Mouse (Mus musculus): ENCODE measurements around the gene 1500009L16Rik. TPM values are rescaled to one million over a fixed set of nuclear protein-coding genes. Genes with fewer than 3 reads are reported as not detected.

The 1500009L16Rik gene
- polyA plus RNA-seq, 1 experiment, result not detected

GRCm38 (mm10) chr10:83744656-83745055, 22.0 kb downstream of the 1500009L16Rik start:
- Histone ChIP-seq H3K27me3 (ENCODE audit: control insufficient read depth) (no peaks in the 10 kb centered on the region), H3K36me3 (ENCODE audit: control insufficient read depth) (no peaks in the 10 kb centered on the region), H3K9me3 (ENCODE audit: control insufficient read depth, low read length) (peaks cover 32% of the 10 kb centered on the region), H3K4me3 (replicated peaks) (no peak overlapping the region), H3K4me1 (ENCODE audit: control insufficient read depth) (no peaks in the 10 kb centered on the region)
- TF ChIP-seq TAL1 (IDR thresholded peaks at IDR 0.05; ENCODE audit: low read length), result no peak

GRCm38 (mm10) chr10:83753056-83753455, 30.4 kb downstream of the 1500009L16Rik start:
- Histone ChIP-seq H3K4me1 (ENCODE audit: control insufficient read depth) (no peaks in the 10 kb centered on the region), H3K4me3 (replicated peaks) (no peak overlapping the region), H3K9me3 (ENCODE audit: control insufficient read depth, low read length) (no peaks in the 10 kb centered on the region), H3K27me3 (ENCODE audit: control insufficient read depth) (no peaks in the 10 kb centered on the region), H3K36me3 (ENCODE audit: control insufficient read depth) (no peaks in the 10 kb centered on the region)
- no peak for TF ChIP-seq TAL1 (IDR thresholded peaks at IDR 0.05; ENCODE audit: low read length)
- no peak for TF ChIP-seq GATA1 (IDR thresholded peaks at IDR 0.05; ENCODE audit: low read length)

- H3K9me3 ChIP-seq (ENCODE audit: control insufficient read depth, low read length), result no peaks in the 10 kb centered on the region
- no peaks in the 10 kb centered on the region for H3K36me3 ChIP-seq (ENCODE audit: control insufficient read depth)
- H3K4me1 ChIP-seq (ENCODE audit: control insufficient read depth), result no peaks in the 10 kb centered on the region
- no peak overlapping the region for H3K4me3 ChIP-seq (replicated peaks)
- TF ChIP-seq GATA1 (IDR thresholded peaks at IDR 0.05; ENCODE audit: low read length) (no peak), TAL1 (IDR thresholded peaks at IDR 0.05; ENCODE audit: low read length) (no peak)
- no peaks in the 10 kb centered on the region for H3K27me3 ChIP-seq (ENCODE audit: control insufficient read depth)
Measured at GRCm38 (mm10) chr10:83757343-83757962, 34.8 kb downstream of the 1500009L16Rik start.

GRCm38 (mm10) chr10:83758732-83759131, 36.1 kb downstream of the 1500009L16Rik start:
- TF ChIP-seq TAL1 (IDR thresholded peaks at IDR 0.05; ENCODE audit: low read length) (no peak), GATA1 (IDR thresholded peaks at IDR 0.05; ENCODE audit: low read length) (no peak)
- Histone ChIP-seq H3K9me3 (ENCODE audit: control insufficient read depth, low read length) (no peaks in the 10 kb centered on the region), H3K36me3 (ENCODE audit: control insufficient read depth) (no peaks in the 10 kb centered on the region), H3K27me3 (ENCODE audit: control insufficient read depth) (no peaks in the 10 kb centered on the region), H3K4me1 (ENCODE audit: control insufficient read depth) (no peaks in the 10 kb centered on the region), H3K4me3 (replicated peaks) (no peak overlapping the region)

GRCm38 (mm10) chr10:83760535-83760934, 37.9 kb downstream of the 1500009L16Rik start:
- peaks cover 5% of the 10 kb centered on the region for H3K9me3 ChIP-seq (ENCODE audit: control insufficient read depth, low read length)
- H3K4me1 ChIP-seq (ENCODE audit: control insufficient read depth), result no peaks in the 10 kb centered on the region
- TF ChIP-seq GATA1 (IDR thresholded peaks at IDR 0.05; ENCODE audit: low read length) (no peak), TAL1 (IDR thresholded peaks at IDR 0.05; ENCODE audit: low read length) (no peak)
- H3K4me3 ChIP-seq (replicated peaks), result no peak overlapping the region
- H3K27me3 ChIP-seq (ENCODE audit: control insufficient read depth), result no peaks in the 10 kb centered on the region
- H3K36me3 ChIP-seq (ENCODE audit: control insufficient read depth), result no peaks in the 10 kb centered on the region

- Histone ChIP-seq H3K36me3 (ENCODE audit: control insufficient read depth) (no peaks in the 10 kb centered on the region), H3K4me3 (replicated peaks) (no peak overlapping the region), H3K27me3 (ENCODE audit: control insufficient read depth) (no peaks in the 10 kb centered on the region), H3K4me1 (ENCODE audit: control insufficient read depth) (no peaks in the 10 kb centered on the region), H3K9me3 (ENCODE audit: control insufficient read depth, low read length) (peaks cover 5% of the 10 kb centered on the region)
- TF ChIP-seq TAL1 (IDR thresholded peaks at IDR 0.05; ENCODE audit: low read length) (no peak), GATA1 (IDR thresholded peaks at IDR 0.05; ENCODE audit: low read length) (no peak)
Measured at GRCm38 (mm10) chr10:83763891-83764290, 41.2 kb downstream of the 1500009L16Rik start.

- TF ChIP-seq GATA1 (IDR thresholded peaks at IDR 0.05; ENCODE audit: low read length), result no peak
- no peak for TF ChIP-seq TAL1 (IDR thresholded peaks at IDR 0.05; ENCODE audit: low read length)
- no peaks in the 10 kb centered on the region for H3K36me3 ChIP-seq (ENCODE audit: control insufficient read depth)
- no peaks in the 10 kb centered on the region for H3K27me3 ChIP-seq (ENCODE audit: control insufficient read depth)
- no peaks in the 10 kb centered on the region for H3K4me1 ChIP-seq (ENCODE audit: control insufficient read depth)
- peaks cover 5% of the 10 kb centered on the region for H3K9me3 ChIP-seq (ENCODE audit: control insufficient read depth, low read length)
- no peak overlapping the region for H3K4me3 ChIP-seq (replicated peaks)
Measured at GRCm38 (mm10) chr10:83766882-83767281, 44.2 kb downstream of the 1500009L16Rik start.

- Histone ChIP-seq H3K36me3 (ENCODE audit: control insufficient read depth) (no peaks in the 10 kb centered on the region), H3K4me1 (ENCODE audit: control insufficient read depth) (no peaks in the 10 kb centered on the region), H3K27me3 (ENCODE audit: control insufficient read depth) (no peaks in the 10 kb centered on the region), H3K4me3 (replicated peaks) (no peak overlapping the region), H3K9me3 (ENCODE audit: control insufficient read depth, low read length) (peaks cover 16% of the 10 kb centered on the region)
- TF ChIP-seq GATA1 (IDR thresholded peaks at IDR 0.05; ENCODE audit: low read length) (no peak), TAL1 (IDR thresholded peaks at IDR 0.05; ENCODE audit: low read length) (no peak)
Measured at GRCm38 (mm10) chr10:83776272-83776878, 53.7 kb downstream of the 1500009L16Rik start.

- H3K4me1 ChIP-seq (ENCODE audit: control insufficient read depth), result no peaks in the 10 kb centered on the region
- peaks cover 16% of the 10 kb centered on the region for H3K9me3 ChIP-seq (ENCODE audit: control insufficient read depth, low read length)
- H3K36me3 ChIP-seq (ENCODE audit: control insufficient read depth), result no peaks in the 10 kb centered on the region
- TF ChIP-seq GATA1 (IDR thresholded peaks at IDR 0.05; ENCODE audit: low read length), result no peak
- no peaks in the 10 kb centered on the region for H3K27me3 ChIP-seq (ENCODE audit: control insufficient read depth)
- no peak overlapping the region for H3K4me3 ChIP-seq (replicated peaks)
Measured at GRCm38 (mm10) chr10:83777253-83777652, 54.6 kb downstream of the 1500009L16Rik start.

Measured in erythroblast, embryonic 14.5 days (primary cell).